Mouse (Mus musculus): ENCODE data around the gene Ntrk3. TPM values are rescaled to one million over a fixed set of nuclear protein-coding genes. Genes with fewer than 3 reads are reported as not detected.

Ntrk3 gene
- polyA plus RNA-seq, 1 experiment from 2014 or later, result 0.64 TPM

DNA sequence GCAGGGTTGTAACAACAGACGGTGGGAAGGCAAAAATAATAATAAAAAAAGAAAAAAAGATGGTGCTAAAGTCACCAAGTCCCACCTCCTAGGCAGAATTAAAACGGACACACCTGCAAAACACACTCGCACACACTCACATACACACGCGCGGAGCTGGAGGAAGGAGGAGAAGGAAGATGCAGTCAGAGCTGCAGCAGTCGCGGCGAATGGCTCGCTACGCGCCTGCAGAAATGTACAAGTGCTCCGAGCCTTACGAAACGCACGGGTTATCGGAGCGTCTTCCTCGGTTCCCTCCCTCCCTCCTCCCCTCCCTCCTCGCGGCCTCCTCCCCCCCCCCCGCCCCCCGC lies 159.7 kb downstream of the Ntrk3 start:
- no peak overlapping the region; the same call in 1 of the 2 replicates for H3K9ac ChIP-seq (replicated peaks)
- H3K4me3 ChIP-seq (replicated peaks), result peak overlapping the region; percentile 43
- H3K36me3 ChIP-seq, result no peaks in the 10 kb centered on the region
- ATAC-seq (ENCODE audit: insufficient number of reproducible peaks, insufficient read depth, low FRiP score, low TSS enrichment, low read depth), result no peak
- H3K4me1 ChIP-seq (replicated peaks), result peaks cover 8% of the 10 kb centered on the region; the same call in 1 of the 2 replicates
- no peak overlapping the region for H3K27ac ChIP-seq
- peaks cover 100% of the 10 kb centered on the region for H3K27me3 ChIP-seq
- peak overlapping the region; percentile 83 for H3K4me2 ChIP-seq
- H3K9me3 ChIP-seq, result no peaks in the 10 kb centered on the region
- under 1% methylated on average over 19 of the region's 23 CpGs for WGBS

DNA sequence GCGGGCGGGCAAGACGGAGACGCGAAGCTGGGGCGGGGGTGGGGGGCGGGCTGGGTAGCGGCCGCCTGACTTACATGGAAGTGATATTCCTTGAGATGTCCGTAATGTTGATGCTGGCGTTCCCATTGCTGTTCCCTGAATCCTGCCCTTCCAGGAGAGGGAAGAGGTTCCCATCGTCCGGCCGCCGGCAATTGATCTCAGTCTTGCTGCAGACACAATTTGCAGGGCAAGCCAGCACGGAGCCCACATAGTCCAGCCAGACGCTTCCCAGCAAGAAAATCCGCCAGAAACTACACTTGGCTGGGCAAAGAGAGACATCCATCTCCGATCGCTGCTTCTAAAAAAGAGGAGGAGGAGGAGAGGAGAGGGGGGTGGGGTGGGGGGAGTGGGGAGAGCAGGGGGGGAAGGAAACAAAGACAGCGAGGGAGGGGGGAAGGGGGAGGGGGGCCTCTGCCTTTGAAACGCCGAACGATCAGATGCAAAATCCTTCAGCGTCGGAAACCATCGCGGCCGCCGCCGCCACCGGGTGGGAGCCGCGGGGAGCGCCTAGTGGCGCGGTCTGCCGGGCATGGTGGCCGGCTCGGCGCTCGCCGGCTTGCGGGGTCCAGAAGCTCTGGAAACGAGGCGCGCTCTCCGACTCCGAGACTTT lies 160.2 kb downstream of the Ntrk3 start:
- no peaks in the 10 kb centered on the region for H3K9me3 ChIP-seq
- WGBS, result under 1% methylated on average over 49 of the region's 49 CpGs
- ATAC-seq (ENCODE audit: insufficient number of reproducible peaks, insufficient read depth, low FRiP score, low TSS enrichment, low read depth), result no peak
- no peak overlapping the region for H3K27ac ChIP-seq
- peaks cover 97% of the 10 kb centered on the region for H3K27me3 ChIP-seq
- H3K4me3 ChIP-seq (replicated peaks), result peak overlapping the region; percentile 43
- H3K4me1 ChIP-seq (replicated peaks), result peaks cover 8% of the 10 kb centered on the region; the same call in 1 of the 2 replicates
- no peak overlapping the region for H3K9ac ChIP-seq (replicated peaks)
- H3K4me2 ChIP-seq, result peak overlapping the region; percentile 83
- H3K36me3 ChIP-seq, result no peaks in the 10 kb centered on the region

DNA sequence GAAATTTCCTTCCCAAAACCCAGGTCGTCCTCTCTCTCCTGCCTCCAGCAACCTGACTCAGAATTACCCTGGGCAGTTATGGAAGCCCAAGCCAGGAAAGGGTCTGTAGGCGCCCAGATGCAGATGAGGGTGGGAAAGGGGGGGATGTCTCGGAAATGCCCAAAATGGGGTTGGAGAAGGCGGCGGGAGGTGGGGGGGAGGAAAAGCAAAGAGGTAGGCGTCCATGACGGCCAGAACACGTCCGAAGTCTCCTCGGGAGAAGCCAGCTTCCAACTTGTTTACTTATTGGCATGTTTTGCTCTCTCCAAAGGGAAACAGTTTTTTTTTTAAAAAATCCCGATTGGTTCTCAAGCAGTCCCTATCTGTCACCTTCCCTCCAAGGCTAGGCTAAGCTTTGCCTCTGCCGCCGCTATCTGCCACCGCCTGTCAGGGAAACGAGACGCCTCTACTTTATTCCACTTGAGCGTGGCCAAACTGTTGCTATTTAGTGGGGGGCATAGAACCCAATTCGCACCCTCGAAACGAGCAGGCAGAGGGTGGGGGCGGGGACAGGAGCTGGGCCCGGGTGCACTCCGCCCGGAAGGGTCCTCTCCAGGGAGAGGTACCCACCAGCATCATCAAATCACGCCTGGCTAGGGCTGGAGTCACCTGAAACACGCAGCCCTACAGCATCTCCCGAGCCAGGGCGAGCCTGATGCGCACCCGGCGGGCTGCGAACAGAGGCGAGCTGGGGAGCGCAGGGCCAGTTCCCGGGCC lies 160.9 kb downstream of the Ntrk3 start:
- no peaks in the 10 kb centered on the region for H3K9me3 ChIP-seq
- no peak for ATAC-seq (ENCODE audit: insufficient number of reproducible peaks, insufficient read depth, low FRiP score, low TSS enrichment, low read depth)
- H3K4me3 ChIP-seq (replicated peaks), result peak overlapping the region; percentile 43
- 1% methylated on average over 35 of the region's 35 CpGs for WGBS
- no peak overlapping the region for H3K27ac ChIP-seq
- peak overlapping the region; percentile 83 for H3K4me2 ChIP-seq
- H3K36me3 ChIP-seq, result no peaks in the 10 kb centered on the region
- H3K9ac ChIP-seq (replicated peaks), result no peak overlapping the region
- H3K27me3 ChIP-seq, result peaks cover 94% of the 10 kb centered on the region
- peaks cover 8% of the 10 kb centered on the region; the same call in 1 of the 2 replicates for H3K4me1 ChIP-seq (replicated peaks)

DNA sequence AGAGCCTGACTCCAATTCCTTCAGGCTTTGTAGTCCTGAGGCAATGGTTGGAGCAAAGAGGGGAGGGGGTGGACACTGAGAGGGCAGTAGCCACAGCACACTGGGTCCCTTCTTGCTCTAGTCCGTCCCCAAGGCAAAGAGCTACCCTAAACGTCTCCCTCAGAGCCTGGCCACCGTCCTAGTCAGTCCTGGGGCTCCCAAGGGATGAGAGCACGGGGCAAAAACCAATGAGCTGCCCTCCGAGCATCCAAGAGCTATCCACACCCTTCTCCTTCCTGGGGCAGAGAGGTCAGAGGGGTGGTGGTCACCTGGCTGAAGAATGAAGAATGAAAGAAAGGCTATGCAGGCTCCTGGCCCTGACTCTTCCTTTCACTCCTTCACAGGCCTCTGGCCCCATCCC lies 161.6 kb downstream of the Ntrk3 start:
- no peak overlapping the region for H3K4me2 ChIP-seq
- H3K27me3 ChIP-seq, result peaks cover 93% of the 10 kb centered on the region

DNA sequence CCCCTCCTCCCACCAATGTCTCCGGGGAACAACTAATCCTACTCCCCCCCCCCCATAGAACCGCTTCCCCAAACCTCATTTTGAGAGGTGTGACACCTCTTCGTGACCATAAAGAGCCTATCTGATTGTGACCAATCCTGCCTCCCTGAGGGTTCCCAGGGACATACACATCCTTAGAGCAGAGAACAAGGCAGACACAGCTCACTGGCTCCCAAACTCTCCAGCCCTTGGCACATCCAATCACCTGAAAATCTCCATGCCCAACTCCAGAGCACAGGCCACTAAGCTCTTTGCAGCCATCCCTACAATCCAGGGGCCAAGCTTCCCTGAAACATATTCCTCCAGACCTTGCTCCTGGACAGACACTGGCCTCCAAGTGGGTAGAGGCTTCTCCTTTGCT lies 162.3 kb downstream of the Ntrk3 start:
- no peak overlapping the region for H3K4me2 ChIP-seq
- H3K27ac ChIP-seq, result no peak overlapping the region
- H3K9ac ChIP-seq (replicated peaks), result no peak overlapping the region
- H3K9me3 ChIP-seq, result no peaks in the 10 kb centered on the region
- H3K27me3 ChIP-seq, result peaks cover 92% of the 10 kb centered on the region
- no peak for ATAC-seq (ENCODE audit: insufficient number of reproducible peaks, insufficient read depth, low FRiP score, low TSS enrichment, low read depth)
- WGBS, result 5% methylated on average over 3 of the region's 3 CpGs
- no peak overlapping the region for H3K4me3 ChIP-seq (replicated peaks)
- no peaks in the 10 kb centered on the region for H3K36me3 ChIP-seq
- H3K4me1 ChIP-seq (replicated peaks), result peaks cover 8% of the 10 kb centered on the region; the same call in 1 of the 2 replicates

More for the DNA sequence above, 161.6 kb downstream of the Ntrk3 start:
- H3K9me3 ChIP-seq, result no peaks in the 10 kb centered on the region
- peaks cover 8% of the 10 kb centered on the region; the same call in 1 of the 2 replicates for H3K4me1 ChIP-seq (replicated peaks)
- H3K27ac ChIP-seq, result no peak overlapping the region
- 16% methylated on average over 5 of the region's 5 CpGs for WGBS
- H3K9ac ChIP-seq (replicated peaks), result no peak overlapping the region
- no peak overlapping the region for H3K4me3 ChIP-seq (replicated peaks)
- no peak for ATAC-seq (ENCODE audit: insufficient number of reproducible peaks, insufficient read depth, low FRiP score, low TSS enrichment, low read depth)
- no peaks in the 10 kb centered on the region for H3K36me3 ChIP-seq

DNA sequence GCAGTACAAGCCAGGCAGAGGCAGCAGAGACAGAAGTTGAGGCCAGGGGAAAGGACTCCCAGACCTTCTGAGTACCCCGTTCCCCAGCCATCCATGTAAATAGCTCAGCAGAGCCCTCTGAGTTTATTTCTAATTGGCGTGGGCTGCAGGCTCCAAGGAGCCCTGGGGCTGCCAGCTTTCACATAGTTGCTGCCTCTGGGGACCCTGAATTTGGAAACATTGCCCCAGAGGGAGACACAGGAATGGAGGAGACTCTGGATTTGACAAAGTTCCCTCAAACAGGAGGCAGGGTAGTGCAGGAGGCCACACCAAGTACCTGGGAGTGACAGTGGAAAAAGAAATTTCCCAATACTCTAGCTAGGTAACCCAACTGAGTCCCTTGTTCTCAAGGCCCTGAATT lies 166.6 kb downstream of the Ntrk3 start:
- 65% methylated on average over 2 of the region's 2 CpGs for WGBS

DNA sequence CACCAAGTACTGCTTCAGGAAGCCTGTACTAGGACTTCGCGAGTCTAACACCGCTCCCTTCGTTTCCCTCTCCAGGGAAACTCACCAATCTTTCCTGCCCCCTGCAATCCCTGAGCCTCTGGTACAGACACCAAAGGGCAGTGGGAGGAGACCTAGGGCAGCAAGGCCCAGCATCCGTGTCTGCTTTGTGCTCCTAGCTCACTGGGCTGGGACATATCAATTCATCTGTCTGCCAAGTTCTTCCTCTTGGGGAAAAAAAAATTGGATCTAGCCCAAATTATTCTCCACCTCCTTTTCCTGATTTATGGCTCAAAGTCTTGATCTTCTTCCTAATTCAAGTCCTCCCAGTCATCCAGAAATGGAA lies 168.6 kb downstream of the Ntrk3 start:
- peaks cover 59% of the 10 kb centered on the region for H3K27me3 ChIP-seq
- no peak overlapping the region for H3K9ac ChIP-seq (replicated peaks)
- no peak overlapping the region for H3K27ac ChIP-seq
- H3K4me2 ChIP-seq, result peak overlapping the region; percentile 44
- no peaks in the 10 kb centered on the region for H3K36me3 ChIP-seq
- no peaks in the 10 kb centered on the region for H3K9me3 ChIP-seq
- 5% methylated on average over 5 of the region's 5 CpGs for WGBS
- ATAC-seq (ENCODE audit: insufficient number of reproducible peaks, insufficient read depth, low FRiP score, low TSS enrichment, low read depth), result no peak
- H3K4me3 ChIP-seq (replicated peaks), result no peak overlapping the region
- no peaks in the 10 kb centered on the region for H3K4me1 ChIP-seq (replicated peaks)

More for the DNA sequence above, 166.6 kb downstream of the Ntrk3 start:
- Histone ChIP-seq H3K9ac (replicated peaks) (no peak overlapping the region), H3K4me3 (replicated peaks) (no peak overlapping the region), H3K9me3 (no peaks in the 10 kb centered on the region), H3K27ac (no peak overlapping the region), H3K4me2 (no peak overlapping the region), H3K27me3 (peaks cover 79% of the 10 kb centered on the region), H3K36me3 (no peaks in the 10 kb centered on the region), H3K4me1 (replicated peaks) (no peaks in the 10 kb centered on the region)
- no peak for ATAC-seq (ENCODE audit: insufficient number of reproducible peaks, insufficient read depth, low FRiP score, low TSS enrichment, low read depth)

DNA sequence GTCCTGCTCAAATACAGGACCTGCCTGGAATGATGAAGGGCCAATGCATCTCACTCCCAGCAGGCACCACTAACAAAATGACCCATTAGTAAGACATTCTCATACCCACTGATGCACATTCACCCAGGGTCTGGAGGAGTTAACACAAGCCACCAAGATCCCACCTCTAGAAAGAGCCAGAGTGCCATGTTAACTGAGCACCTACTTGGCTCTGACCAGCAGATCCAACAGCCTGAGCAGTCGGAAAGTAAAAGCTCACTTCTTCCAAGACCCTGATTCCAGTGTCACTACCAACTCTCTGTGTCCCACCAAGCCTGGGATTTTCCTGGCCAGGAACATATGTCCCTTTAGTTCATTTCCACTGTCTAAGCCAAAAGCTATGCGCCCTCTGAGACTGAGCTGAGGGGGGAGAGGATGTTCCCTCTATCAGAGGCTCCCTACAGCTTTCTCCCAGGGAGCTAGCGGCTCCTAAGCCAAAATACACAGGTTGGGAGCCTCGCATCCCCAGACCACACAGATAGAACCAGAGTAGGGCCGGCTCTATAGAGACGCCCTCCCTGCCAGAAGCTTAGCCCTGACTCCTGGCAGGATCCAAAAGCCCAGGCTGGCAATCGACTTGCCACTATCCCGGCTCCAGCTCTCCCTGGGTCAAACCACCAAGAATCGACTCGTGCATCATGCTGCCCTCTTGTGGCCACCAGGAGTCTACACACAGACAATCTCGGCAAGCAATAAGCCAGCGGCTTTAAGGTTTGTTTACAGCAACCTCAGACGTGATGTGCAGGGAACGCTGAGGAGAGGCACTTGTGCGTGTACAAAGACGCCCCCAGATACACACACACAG lies 169.2 kb downstream of the Ntrk3 start:
- Histone ChIP-seq H3K27ac (no peak overlapping the region), H3K4me2 (peak overlapping the region; percentile 44), H3K9ac (replicated peaks) (no peak overlapping the region), H3K36me3 (no peaks in the 10 kb centered on the region), H3K9me3 (no peaks in the 10 kb centered on the region), H3K4me1 (replicated peaks) (no peaks in the 10 kb centered on the region), H3K4me3 (replicated peaks) (no peak overlapping the region), H3K27me3 (peaks cover 53% of the 10 kb centered on the region)
- ATAC-seq (ENCODE audit: insufficient number of reproducible peaks, insufficient read depth, low FRiP score, low TSS enrichment, low read depth), result no peak
- WGBS, result 19% methylated on average over 16 of the region's 16 CpGs

DNA sequence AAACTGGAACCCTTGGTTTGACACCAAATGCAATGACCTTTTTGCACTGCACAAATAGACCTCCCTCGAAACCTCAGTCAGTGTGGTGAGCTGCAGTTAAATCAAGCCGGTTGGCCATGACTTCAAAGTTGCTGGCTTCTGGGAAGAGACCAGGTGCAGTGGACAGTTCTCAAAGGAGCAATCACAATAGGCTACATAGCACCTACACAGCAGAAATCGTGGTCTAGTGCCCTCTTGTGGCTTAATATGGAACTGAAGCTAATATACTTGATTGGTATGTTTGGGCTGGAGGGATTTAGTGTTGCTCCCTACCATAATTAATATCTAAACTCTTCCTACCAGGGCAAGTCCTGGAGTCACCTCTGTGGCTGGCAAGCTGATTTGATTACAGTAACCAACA lies 171.2 kb downstream of the Ntrk3 start:
- Histone ChIP-seq H3K27me3 (peaks cover 42% of the 10 kb centered on the region), H3K36me3 (no peaks in the 10 kb centered on the region), H3K4me1 (replicated peaks) (no peaks in the 10 kb centered on the region), H3K27ac (no peak overlapping the region), H3K4me2 (no peak overlapping the region), H3K9me3 (no peaks in the 10 kb centered on the region), H3K9ac (replicated peaks) (no peak overlapping the region), H3K4me3 (replicated peaks) (no peak overlapping the region)
- no peak for ATAC-seq (ENCODE audit: insufficient number of reproducible peaks, insufficient read depth, low FRiP score, low TSS enrichment, low read depth)
- 52% methylated on average over 3 of the region's 3 CpGs for WGBS

DNA sequence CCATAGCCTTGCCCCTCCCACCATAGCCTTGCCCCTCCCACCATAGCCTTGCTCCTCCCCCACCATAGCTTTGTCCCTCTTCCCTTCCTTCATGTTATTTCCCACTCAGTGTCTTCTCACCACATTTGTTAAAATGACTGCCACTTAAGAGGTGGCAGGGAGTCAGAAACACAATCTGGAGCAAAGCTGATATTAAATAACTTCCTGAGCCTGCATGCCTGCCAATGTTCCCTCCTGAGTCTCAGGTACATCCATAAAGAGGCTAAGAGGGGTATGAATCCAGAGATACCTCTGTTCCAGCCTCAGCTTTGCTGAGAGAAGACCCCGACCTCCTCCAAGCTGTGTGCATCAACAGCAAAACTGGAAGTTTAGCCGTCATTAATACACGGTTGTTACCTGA lies 172.4 kb downstream of the Ntrk3 start:
- H3K36me3 ChIP-seq, result no peaks in the 10 kb centered on the region
- no peak overlapping the region for H3K4me3 ChIP-seq (replicated peaks)
- no peaks in the 10 kb centered on the region for H3K9me3 ChIP-seq
- peaks cover 34% of the 10 kb centered on the region for H3K27me3 ChIP-seq
- H3K27ac ChIP-seq, result no peak overlapping the region
- no peak for ATAC-seq (ENCODE audit: insufficient number of reproducible peaks, insufficient read depth, low FRiP score, low TSS enrichment, low read depth)
- WGBS, result 91% methylated on average over 3 of the region's 3 CpGs
- no peak overlapping the region for H3K9ac ChIP-seq (replicated peaks)
- H3K4me1 ChIP-seq (replicated peaks), result no peaks in the 10 kb centered on the region
- no peak overlapping the region for H3K4me2 ChIP-seq

DNA sequence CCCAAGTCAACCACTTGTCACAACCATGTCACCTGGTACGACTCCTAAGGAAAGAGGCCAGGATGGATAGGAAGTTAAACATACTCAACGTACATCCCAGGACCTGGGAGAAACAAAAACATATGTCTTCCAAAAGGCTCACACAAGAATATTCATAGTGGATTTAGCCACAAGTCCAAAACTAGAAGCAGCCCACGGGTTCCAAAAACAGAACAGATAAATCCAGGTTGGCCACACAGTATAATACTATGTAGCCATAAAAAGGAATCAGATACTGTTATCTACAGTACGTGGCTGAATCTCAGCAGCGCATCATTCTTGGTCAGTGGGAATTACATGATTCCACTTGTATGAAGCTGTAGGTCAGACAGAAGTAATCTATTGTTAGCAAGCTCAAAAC lies 179.3 kb downstream of the Ntrk3 start:
- H3K4me1 ChIP-seq (replicated peaks), result no peaks in the 10 kb centered on the region
- no peak overlapping the region for H3K9ac ChIP-seq (replicated peaks)
- ATAC-seq (ENCODE audit: insufficient number of reproducible peaks, insufficient read depth, low FRiP score, low TSS enrichment, low read depth), result no peak
- 89% methylated on average over 5 of the region's 5 CpGs for WGBS
- H3K27me3 ChIP-seq, result peaks cover 7% of the 10 kb centered on the region; the same call in 1 of the 2 replicates
- H3K4me2 ChIP-seq, result no peak overlapping the region
- H3K36me3 ChIP-seq, result no peaks in the 10 kb centered on the region
- H3K9me3 ChIP-seq, result no peaks in the 10 kb centered on the region
- no peak overlapping the region for H3K4me3 ChIP-seq (replicated peaks)
- no peak overlapping the region for H3K27ac ChIP-seq
